Mouse (Mus musculus) MEL (cell line): ENCODE results near the gene Rfx2. TPM values are rescaled to one million over a fixed set of nuclear protein-coding genes. Genes with fewer than 3 reads are reported as not detected.

ENCODE experiments used
- DNase-seq: peaks from one replicate; pipeline ENCODE4 v3.0.0; 2011; ENCODE audit warnings: low read depth, low spot score
- H3K27ac ChIP-seq: 2 replicates; pipeline ENCODE4 v1.5.1; 2012; ENCODE audit warnings: low read depth, mild to moderate bottlenecking, control low read depth, low read length, moderate library complexity; ENCODE audit not compliant: control insufficient read depth
- H3K27me3 ChIP-seq, 2 experiments: fragments of 150-350 bp in 1 of 2; sonication (generic) in 1 of 2; 2 replicates each; pipeline ENCODE4 v1.6.1; 2012; ENCODE audit warnings: low read length in 2 of 2, mild to moderate bottlenecking in 2 of 2, improper control_type of control experiment in 1 of 2, moderate library complexity in 1 of 2; ENCODE audit not compliant: insufficient read depth in 2 of 2, control insufficient read depth in 1 of 2
- H3K36me3 ChIP-seq, 2 experiments: 2 replicates each; pipeline ENCODE4 v1.6.1; 2012 to 2014; ENCODE audit warnings: low read length in 2 of 2, improper control_type of control experiment in 1 of 2, inconsistent platforms in 1 of 2, mild to moderate bottlenecking in 1 of 2; ENCODE audit not compliant: insufficient read depth in 2 of 2, control insufficient read depth in 1 of 2
- H3K4me1 ChIP-seq, 2 experiments: fragments of 150-350 bp in 1 of 2; sonication (generic) in 1 of 2; 2 replicates each; pipeline ENCODE4 v1.6.1; 2012; ENCODE audit warnings: low read length in 2 of 2, improper control_type of control experiment in 1 of 2, mild to moderate bottlenecking in 1 of 2; ENCODE audit not compliant: insufficient read depth in 2 of 2, control insufficient read depth in 1 of 2
- H3K4me3 ChIP-seq, 2 experiments: fragments of 150-350 bp in 1 of 2; sonication (generic) in 1 of 2; 2 replicates each; pipeline ENCODE4 v1.5.1; 2012; ENCODE audit warnings: low read depth in 2 of 2, low read length in 2 of 2, mild to moderate bottlenecking in 2 of 2, moderate library complexity in 2 of 2, control low read depth in 1 of 2, improper control_type of control experiment in 1 of 2; ENCODE audit not compliant: control insufficient read depth in 1 of 2, insufficient read depth in 1 of 2
- H3K79me2 ChIP-seq: 2 replicates; pipeline ENCODE4 v1.6.1; 2012; ENCODE audit warnings: mild to moderate bottlenecking, low read length, moderate library complexity; ENCODE audit not compliant: control insufficient read depth, poor library complexity, insufficient read depth
- H3K9ac ChIP-seq: 2 replicates; pipeline ENCODE4 v1.6.1; 2012; ENCODE audit warnings: low read depth, mild to moderate bottlenecking, control low read depth, low read length, moderate library complexity; ENCODE audit not compliant: control insufficient read depth, poor library complexity, severe bottlenecking
- H3K9me3 ChIP-seq: fragments of 150-350 bp; sonication (generic); replicated peaks from 2 replicates; pipeline ENCODE4 v1.6.1; 2012; ENCODE audit warnings: mild to moderate bottlenecking, low read length, improper control_type of control experiment, moderate library complexity; ENCODE audit not compliant: insufficient read depth
- BHLHE40 ChIP-seq: IDR thresholded peaks from 2 replicates; pipeline ENCODE4 v1.6.1; 2012; ENCODE audit warnings: low read depth, mild to moderate bottlenecking, inconsistent platforms, low read length, improper control_type of control experiment, borderline replicate concordance
- CHD1 ChIP-seq: IDR thresholded peaks from 2 replicates; pipeline ENCODE4 v1.6.1; 2012; ENCODE audit warnings: low read depth, mild to moderate bottlenecking, inconsistent platforms, low read length, improper control_type of control experiment
- CHD2 ChIP-seq: IDR thresholded peaks from 2 replicates; pipeline ENCODE4 v1.6.1; 2011; ENCODE audit warnings: low read length, improper control_type of control experiment
- CTCF ChIP-seq, 3 experiments: IDR thresholded peaks in 2 of 3; conservative IDR thresholded peaks in 1 of 3; 2 replicates each; pipeline ENCODE4 v1.5.1; 2011 to 2012; ENCODE audit warnings: low read length in 3 of 3, low read depth in 2 of 3, mild to moderate bottlenecking in 2 of 3, improper control_type of control experiment in 1 of 3, inconsistent platforms in 1 of 3, mixed read lengths in 1 of 3, moderate library complexity in 1 of 3; ENCODE audit not compliant: control insufficient read depth in 1 of 3, insufficient read depth in 1 of 3, poor library complexity in 1 of 3, severe bottlenecking in 1 of 3
- E2F4 ChIP-seq: IDR thresholded peaks from 2 replicates; pipeline ENCODE4 v1.6.1; 2011; ENCODE audit warnings: low read depth, low read length, improper control_type of control experiment, borderline replicate concordance
- ELF1 ChIP-seq: IDR thresholded peaks from 2 replicates; pipeline ENCODE4 v1.6.1; 2014; ENCODE audit warnings: low read depth, mild to moderate bottlenecking, inconsistent platforms, low read length, improper control_type of control experiment, moderate library complexity
- EP300 ChIP-seq, 2 experiments: IDR thresholded peaks; 2 replicates each; pipeline ENCODE4 v1.6.1; 2011; ENCODE audit warnings: improper control_type of control experiment in 2 of 2, low read length in 2 of 2, low read depth in 1 of 2, mild to moderate bottlenecking in 1 of 2
- ETS1 ChIP-seq: IDR thresholded peaks from 2 replicates; pipeline ENCODE4 v1.6.1; 2012; ENCODE audit warnings: low read depth, mild to moderate bottlenecking, inconsistent platforms, low read length, improper control_type of control experiment, moderate library complexity
- GABPA ChIP-seq: IDR thresholded peaks from 2 replicates; pipeline ENCODE4 v1.6.1; 2012; ENCODE audit warnings: low read depth, mild to moderate bottlenecking, inconsistent platforms, low read length, improper control_type of control experiment, moderate library complexity
- GATA1 ChIP-seq: IDR thresholded peaks from 2 replicates; pipeline ENCODE4 v1.6.1; 2011; ENCODE audit warnings: low read depth, low read length, improper control_type of control experiment
- HCFC1 ChIP-seq: IDR thresholded peaks from 2 replicates; pipeline ENCODE4 v1.6.1; 2012; ENCODE audit warnings: low read depth, mild to moderate bottlenecking, inconsistent platforms, low read length, improper control_type of control experiment, moderate library complexity
- JUND ChIP-seq: IDR thresholded peaks from 2 replicates; pipeline ENCODE4 v1.6.1; 2011; ENCODE audit warnings: low read depth, mild to moderate bottlenecking, improper control_type of control experiment, low read length
- KAT2A ChIP-seq: conservative IDR thresholded peaks from 2 replicates; pipeline ENCODE4 v1.6.1; 2012; ENCODE audit warnings: low read depth, low read length, improper control_type of control experiment, inconsistent platforms
- MAFK ChIP-seq: IDR thresholded peaks from 2 replicates; pipeline ENCODE4 v1.6.1; 2011; ENCODE audit warnings: low read depth, mild to moderate bottlenecking, low read length, improper control_type of control experiment, borderline replicate concordance
- MAX ChIP-seq: IDR thresholded peaks from 2 replicates; pipeline ENCODE4 v1.6.1; 2011; ENCODE audit warnings: low read length, improper control_type of control experiment
- MAZ ChIP-seq: IDR thresholded peaks from 2 replicates; pipeline ENCODE4 v1.6.1; 2012; ENCODE audit warnings: low read depth, mild to moderate bottlenecking, inconsistent platforms, low read length, improper control_type of control experiment
- MEF2A ChIP-seq: IDR thresholded peaks from 2 replicates; pipeline ENCODE4 v1.6.1; 2014; ENCODE audit warnings: low read depth, mild to moderate bottlenecking, inconsistent platforms, low read length, improper control_type of control experiment; ENCODE audit not compliant: poor library complexity, insufficient replicate concordance, severe bottlenecking; ENCODE audit errors: extremely low read depth
- MXI1 ChIP-seq: IDR thresholded peaks from 2 replicates; pipeline ENCODE4 v1.6.1; 2011; ENCODE audit warnings: mild to moderate bottlenecking, low read depth, low read length, improper control_type of control experiment
- MYB ChIP-seq: IDR thresholded peaks from 2 replicates; pipeline ENCODE4 v1.6.1; 2011; ENCODE audit warnings: mild to moderate bottlenecking, low read depth, low read length, improper control_type of control experiment
- MYC ChIP-seq: IDR thresholded peaks from 2 replicates; pipeline ENCODE4 v1.6.1; 2011; ENCODE audit warnings: low read depth, mild to moderate bottlenecking, low read length, improper control_type of control experiment, moderate library complexity
- NELFE ChIP-seq: IDR thresholded peaks from 2 replicates; pipeline ENCODE4 v1.6.1; 2011; ENCODE audit warnings: low read depth, low read length, improper control_type of control experiment
- NRF1 ChIP-seq: IDR thresholded peaks from 2 replicates; pipeline ENCODE4 v1.6.1; 2014; ENCODE audit warnings: low read depth, mild to moderate bottlenecking, inconsistent platforms, low read length, improper control_type of control experiment, moderate library complexity; ENCODE audit not compliant: poor library complexity, insufficient read depth, severe bottlenecking
- POLR2A ChIP-seq, 2 experiments: IDR thresholded peaks; 2 replicates each; pipeline ENCODE4 v1.6.1; 2011 to 2012; ENCODE audit warnings: low read length in 2 of 2, mild to moderate bottlenecking in 2 of 2, control low read depth in 1 of 2, improper control_type of control experiment in 1 of 2, low read depth in 1 of 2, moderate library complexity in 1 of 2; ENCODE audit not compliant: control insufficient read depth in 1 of 2, insufficient read depth in 1 of 2, poor library complexity in 1 of 2
- POLR2AphosphoS2 ChIP-seq: IDR thresholded peaks from 2 replicates; pipeline ENCODE4 v1.6.1; 2011; ENCODE audit warnings: low read length, improper control_type of control experiment
- RAD21 ChIP-seq: IDR thresholded peaks from 2 replicates; pipeline ENCODE4 v1.6.1; 2011; ENCODE audit warnings: mild to moderate bottlenecking, low read depth, low read length, improper control_type of control experiment
- RCOR1 ChIP-seq: IDR thresholded peaks from 2 replicates; pipeline ENCODE4 v1.6.1; 2012; ENCODE audit warnings: low read depth, mild to moderate bottlenecking, inconsistent platforms, low read length, improper control_type of control experiment
- SIN3A ChIP-seq: IDR thresholded peaks from 2 replicates; pipeline ENCODE4 v1.6.1; 2012; ENCODE audit warnings: low read length, improper control_type of control experiment, inconsistent platforms
- SMC3 ChIP-seq: IDR thresholded peaks from 2 replicates; pipeline ENCODE4 v1.6.1; 2011; ENCODE audit warnings: low read depth, low read length, improper control_type of control experiment
- TAL1 ChIP-seq: IDR thresholded peaks from 2 replicates; pipeline ENCODE4 v1.6.1; 2012; ENCODE audit warnings: mild to moderate bottlenecking, inconsistent platforms, low read length, moderate library complexity, mixed read lengths
- TBP ChIP-seq: IDR thresholded peaks from 2 replicates; pipeline ENCODE4 v1.8.0; 2011; ENCODE audit warnings: low read depth, low read length, improper control_type of control experiment
- TCF12 ChIP-seq: IDR thresholded peaks from 2 replicates; pipeline ENCODE4 v1.6.1; 2014; ENCODE audit warnings: low read depth, mild to moderate bottlenecking, inconsistent platforms, low read length, improper control_type of control experiment, moderate library complexity
- USF1 ChIP-seq: IDR thresholded peaks from 2 replicates; pipeline ENCODE4 v1.6.1; 2014; ENCODE audit warnings: low read depth, mild to moderate bottlenecking, inconsistent platforms, low read length, improper control_type of control experiment, moderate library complexity
- ZC3H11A ChIP-seq: IDR thresholded peaks from 2 replicates; pipeline ENCODE4 v1.6.1; 2012; ENCODE audit warnings: low read depth, mild to moderate bottlenecking, inconsistent platforms, low read length, improper control_type of control experiment
- ZKSCAN1 ChIP-seq: IDR thresholded peaks from 2 replicates; pipeline ENCODE4 v1.6.1; 2012; ENCODE audit warnings: low read depth, mild to moderate bottlenecking, inconsistent platforms, low read length, improper control_type of control experiment, moderate library complexity
- ZMIZ1 ChIP-seq: IDR thresholded peaks from 2 replicates; pipeline ENCODE4 v1.6.1; 2012; ENCODE audit warnings: low read depth, mild to moderate bottlenecking, inconsistent platforms, low read length, improper control_type of control experiment, moderate library complexity
- polyA plus RNA-seq, 2 experiments: library from polyadenylated mRNA; stranded (reverse) in 1 of 2; unstranded in 1 of 2; fragments of >175 nt in 1 of 2; fragments of >200 nt in 1 of 2; gene quantifications; 2 replicates each; pipeline versions ENCODE4 v1.2.1 to v1.2.4; 2012; ENCODE audit warnings: low replicate concordance in 2 of 2, low read depth in 1 of 2; ENCODE audit not compliant: insufficient read length in 2 of 2, insufficient read depth in 1 of 2, missing spikeins in 1 of 2
- total RNA-seq: library from RNA; depleted of rRNA; stranded (reverse); fragments of 300-350 nt; gene quantifications from 2 replicates; pipeline ENCODE4 v1.2.3, GENCODE M21; 2012

Gene Rfx2
- total and polyA plus RNA-seq, 3 experiments: 7.5 to 29.2 TPM; not detected in 1

GRCm38 (mm10) chr17:56762769-56763731 lies 67.8 kb downstream of the Rfx2 start:
- peak overlapping the region; percentile 59 for H3K9ac ChIP-seq
- H3K27ac ChIP-seq: peak overlapping the region; percentile 87
- H3K4me3 ChIP-seq: peak overlapping the region; percentile 35 to 43
- H3K36me3 ChIP-seq: peaks cover 0 to 9% of the 10 kb centered on the region in 2 experiments; a peak in 2 of 4 replicates
- peaks cover 0 to 28% of the 10 kb centered on the region in 2 experiments; a peak in 3 of 4 replicates for H3K4me1 ChIP-seq
- DNase-seq: peak; percentile 98
- H3K9me3 ChIP-seq: no peaks in the 10 kb centered on the region
- H3K27me3 ChIP-seq: no peaks in the 10 kb centered on the region
- peaks cover 14% of the 10 kb centered on the region for H3K79me2 ChIP-seq
- TF ChIP-seq MEF2A (no peak), NELFE (peak; percentile 41), NRF1 (0 out of 2 replicates have a peak, but pooled peaks have one; percentile 23), MYB (peak; percentile 69), KAT2A (no peak; the same call in none of the 2 replicates), SMC3 (peak; percentile 41), HCFC1 (peak; percentile 75), USF1 (0 out of 2 replicates have a peak, but pooled peaks have one; percentile 4), ZC3H11A (peak; percentile 38), GABPA (no peak), MYC (peak; percentile 83), E2F4 (peak; percentile 72; the same call in 1 of the 2 replicates), ETS1 (peak; percentile 65), CTCF (IDR thresholded peaks at IDR 0.05 in 2 of 3, conservative IDR thresholded peaks at IDR 0.05 in 1 of 3; ENCODE audit: control insufficient read depth in 1 of 3, insufficient read depth in 1 of 3, low read depth in 2 of 3, low read length in 3 of 3, poor library complexity in 1 of 3, severe bottlenecking in 1 of 3) (peak; percentile 68 to 100 (median 96)), ZMIZ1 (no peak), TCF12 (peak; percentile 75), MXI1 (peak; percentile 77), CHD2 (no peak), GATA1 (peak; percentile 75), BHLHE40 (peak; percentile 57; the same call in 1 of the 2 replicates), POLR2AphosphoS2 (no peak), SIN3A (peak; percentile 91), RAD21 (peak; percentile 43), CHD1 (0 out of 2 replicates have a peak, but pooled peaks have one; percentile 33), ZKSCAN1 (peak; percentile 79), MAX (peak; percentile 72), POLR2A (IDR thresholded peaks at IDR 0.05; ENCODE audit: control insufficient read depth in 1 of 2, insufficient read depth in 1 of 2, low read depth in 1 of 2, low read length in 2 of 2, poor library complexity in 1 of 2) (peak; percentile 28 to 64; a peak in 2 of 4 replicates), MAZ (peak; percentile 72; the same call in 1 of the 2 replicates), EP300 (IDR thresholded peaks at IDR 0.05; ENCODE audit: low read depth in 1 of 2, low read length in 2 of 2) (peak; percentile 53 to 65; a peak in 3 of 4 replicates), MAFK (no peak), TAL1 (0 out of 2 replicates have a peak, but pooled peaks have one; percentile 14), ELF1 (peak; percentile 67), TBP (no peak), JUND (no peak), RCOR1 (peak; percentile 39; the same call in 1 of the 2 replicates)
